Mouse (Mus musculus) cerebellum, postnatal 14 days (tissue): ENCODE measurements at regions not wholly inside any gene's neighbourhood (a gene's known extent, or its start where the extent isn't known, plus 50 kb on each side); places are given as distances from the start of the nearest gene placed in this dataset.
A peak's percentile ranks its signal among the peaks of the same experiment; 100 is the strongest.

ENCODE experiments used
- DNase-seq, 2 experiments: peaks; one replicate each; pipeline ENCODE4 v3.0.0; 2021; ENCODE audit warnings: mixed read lengths in 2 of 2

GRCm38 (mm10) chr13:7870266-7870665 is 332.4 kb upstream of the Adarb2 start:
- DNase-seq: no peak

GRCm38 (mm10) chr13:7915327-7915726 is 287.3 kb upstream of the Adarb2 start:
- peak in 1 of 2 experiments; percentile 3 for DNase-seq
